Mouse (Mus musculus) fibroblast of lung, adult 2 months (primary cell): Measurements from ENCODE around the gene Arhgap9.
A peak's percentile ranks its signal among the peaks of the same experiment; 100 is the strongest.

ENCODE experiments used
- DNase-seq: peaks from one replicate; pipeline ENCODE4 v3.0.0-alpha.2; 2011; ENCODE audit warnings: low read depth

Gene Arhgap9

GRCm38 (mm10) chr10:127322669-127323068 lies 905 bp downstream of the Arhgap9 start:
- no peak for DNase-seq

GRCm38 (mm10) chr10:127323131-127323855 lies 1.5 kb downstream of the Arhgap9 start:
- DNase-seq, result no peak

- DNase-seq, result no peak
These were observed 2.7 kb downstream of the Arhgap9 start for GRCm38 (mm10) chr10:127324495-127324894.

GRCm38 (mm10) chr10:127325454-127326016 lies 3.8 kb downstream of the Arhgap9 start:
- DNase-seq, result no peak

GRCm38 (mm10) chr10:127326017-127326801 lies 4.4 kb downstream of the Arhgap9 start:
- no peak for DNase-seq

- DNase-seq, result no peak
These were observed 5.1 kb downstream of the Arhgap9 start for GRCm38 (mm10) chr10:127326828-127327227.

GRCm38 (mm10) chr10:127327461-127328145 lies 5.8 kb downstream of the Arhgap9 start:
- DNase-seq, result no peak

- no peak for DNase-seq
These were observed 8.4 kb downstream of the Arhgap9 start for GRCm38 (mm10) chr10:127330212-127330611.

- DNase-seq, result no peak
These were observed 10.6 kb downstream of the Arhgap9 start for GRCm38 (mm10) chr10:127332211-127332874.

GRCm38 (mm10) chr10:127333152-127333551 lies 11.4 kb downstream of the Arhgap9 start:
- no peak for DNase-seq

- DNase-seq, result no peak
These were observed 13.5 kb downstream of the Arhgap9 start for GRCm38 (mm10) chr10:127335271-127335670.

- DNase-seq, result no peak
These were observed 15.2 kb downstream of the Arhgap9 start for GRCm38 (mm10) chr10:127336952-127337351.

- DNase-seq, result no peak
These were observed 15.9 kb downstream of the Arhgap9 start for GRCm38 (mm10) chr10:127337536-127338099.

- DNase-seq, result peak; percentile 86
These were observed 17.3 kb downstream of the Arhgap9 start for GRCm38 (mm10) chr10:127338930-127339682.

GRCm38 (mm10) chr10:127339683-127340576 lies 18.2 kb downstream of the Arhgap9 start:
- no peak for DNase-seq

- no peak for DNase-seq
These were observed 19.0 kb downstream of the Arhgap9 start for GRCm38 (mm10) chr10:127340577-127341359.

GRCm38 (mm10) chr10:127341360-127341690 lies 19.6 kb downstream of the Arhgap9 start:
- DNase-seq, result no peak

GRCm38 (mm10) chr10:127341891-127342639 lies 20.3 kb downstream of the Arhgap9 start, which contains the start of gene Gli1:
Gene Gli1, minus strand, starts transcription at chr10:127341974.
- peak; percentile 62 for DNase-seq
